Mouse (Mus musculus) small intestine, adult 2 months (tissue): ENCODE results near the gene Hcn4. TPM values are rescaled to one million over a fixed set of nuclear protein-coding genes. Genes with fewer than 3 reads are reported as not detected.

Experiments
- H3K27ac ChIP-seq: fragments of 200-500 bp; 2 replicates; pipeline ENCODE4 v1.5.1; 2012; ENCODE audit warnings: low read depth, low read length, control low read depth, inconsistent platforms; ENCODE audit not compliant: insufficient read depth
- H3K27me3 ChIP-seq: fragments of 200-500 bp; 2 replicates; pipeline ENCODE4 v1.6.1; 2012; ENCODE audit warnings: mild to moderate bottlenecking, moderate library complexity, low read length, inconsistent platforms; ENCODE audit not compliant: control insufficient read depth, insufficient read depth
- H3K36me3 ChIP-seq: fragments of 200-500 bp; 2 replicates; pipeline ENCODE4 v1.6.1; 2012; ENCODE audit warnings: mild to moderate bottlenecking, low read length, control low read depth, inconsistent platforms; ENCODE audit not compliant: control insufficient read depth, insufficient read depth
- H3K4me1 ChIP-seq: fragments of 200-500 bp; 2 replicates; pipeline ENCODE4 v1.6.1; 2012; ENCODE audit warnings: low read length, inconsistent platforms, mixed read lengths; ENCODE audit not compliant: control insufficient read depth, insufficient read depth, insufficient read length
- H3K4me3 ChIP-seq: fragments of 200-500 bp; 2 replicates; pipeline ENCODE4 v1.5.1; 2012; ENCODE audit warnings: low read depth, mild to moderate bottlenecking, control low read depth, inconsistent platforms, low read length, moderate library complexity
- CTCF ChIP-seq: fragments of 200-500 bp; IDR thresholded peaks from 2 replicates; pipeline ENCODE4 v1.5.1; 2012; ENCODE audit warnings: low read depth, mild to moderate bottlenecking, control low read depth, inconsistent platforms, low read length, moderate library complexity, mixed read lengths; ENCODE audit not compliant: insufficient replicate concordance, insufficient read length; ENCODE audit errors: extremely low read depth
- POLR2A ChIP-seq: fragments of 200-500 bp; IDR thresholded peaks from 2 replicates; pipeline ENCODE4 v1.6.1; 2012; ENCODE audit warnings: low read depth, mild to moderate bottlenecking, control low read depth, inconsistent platforms, low read length, moderate library complexity
- WGBS: fragments of 180-500 bp; shearing (Covaris S2); methylation state at CpG from one replicate; pipeline ENCODE4 v1.1.7; 2018; 5-methylcytosine and 5-hydroxymethylcytosine counted together
- polyA plus RNA-seq: library from polyadenylated mRNA; depleted of rRNA; stranded (reverse); fragments of >200 nt; gene quantifications from 2 replicates; pipeline ENCODE4 v1.2.3, GENCODE M21; 2012

Gene Hcn4
- polyA plus RNA-seq, 1 experiment, result 1.2 TPM

DNA sequence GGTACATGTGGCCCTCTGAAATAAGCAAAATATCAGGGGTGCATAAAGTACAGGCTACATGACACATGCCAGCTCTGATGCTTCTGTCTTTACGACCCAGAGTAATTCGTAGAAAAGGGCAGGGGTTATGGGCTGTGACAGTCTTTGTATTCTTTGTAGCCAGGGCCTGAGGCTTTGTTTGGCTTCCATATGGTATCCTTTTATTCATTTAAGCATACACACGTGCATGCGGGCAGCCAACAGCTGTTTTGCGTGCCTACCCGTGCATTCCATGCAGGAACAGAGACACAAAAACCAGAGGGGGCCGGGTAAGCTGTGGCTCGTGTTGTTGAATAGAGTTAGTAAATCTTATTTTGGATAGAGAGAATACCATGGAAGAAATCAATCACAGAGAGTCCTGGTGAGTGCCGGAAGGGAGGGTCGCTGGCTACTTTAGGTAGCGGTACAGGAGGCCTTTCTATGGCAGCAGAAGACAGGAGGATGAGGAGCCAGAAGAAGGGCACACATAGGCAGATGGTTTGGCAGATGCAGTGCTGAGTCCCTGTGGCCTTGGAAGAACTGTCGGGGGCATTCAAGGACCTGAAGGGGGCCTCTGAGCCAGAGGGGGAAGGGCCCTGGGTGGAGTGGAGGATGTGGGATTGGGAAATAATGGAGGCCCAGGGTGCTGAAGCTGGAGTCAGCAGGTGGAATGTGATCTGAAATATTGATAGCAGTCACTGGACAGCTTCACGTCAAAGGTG, 26.5 kb downstream of the Hcn4 start:
- Histone ChIP-seq H3K4me3 (no peak overlapping the region), H3K27ac (no peak overlapping the region), H3K27me3 (no peaks in the 10 kb centered on the region), H3K36me3 (no peaks in the 10 kb centered on the region), H3K4me1 (no peaks in the 10 kb centered on the region)
- 70% methylated on average over 13 of the region's 13 CpGs for WGBS
- no peak for TF ChIP-seq POLR2A
- no peak for TF ChIP-seq CTCF

DNA sequence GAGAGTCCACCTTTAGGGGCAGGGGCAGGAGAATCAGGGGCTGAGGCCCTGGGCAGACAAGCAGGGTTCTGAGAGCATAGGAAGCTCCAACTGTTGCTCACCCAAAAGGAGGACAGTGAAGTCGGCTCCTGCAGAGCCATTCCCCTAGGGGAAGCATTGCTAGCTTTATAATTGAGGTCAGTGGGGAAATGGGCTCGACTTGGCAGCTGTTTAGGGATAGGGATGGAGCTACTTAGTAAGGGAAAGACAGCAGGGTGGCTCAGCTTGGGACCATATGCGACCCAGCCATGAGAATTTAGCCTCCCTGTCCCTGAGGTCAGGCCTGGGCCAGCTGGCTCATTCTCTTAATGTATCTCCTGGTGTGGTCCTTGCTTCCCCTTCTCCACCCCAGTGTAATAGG, 31.7 kb downstream of the Hcn4 start:
- no peak overlapping the region for H3K4me3 ChIP-seq
- 55% methylated on average over 3 of the region's 3 CpGs for WGBS
- no peak overlapping the region for H3K27ac ChIP-seq
- TF ChIP-seq POLR2A (no peak), CTCF (no peak)
- peaks cover 6% of the 10 kb centered on the region for H3K27me3 ChIP-seq
- no peaks in the 10 kb centered on the region for H3K36me3 ChIP-seq
- no peaks in the 10 kb centered on the region for H3K4me1 ChIP-seq

DNA sequence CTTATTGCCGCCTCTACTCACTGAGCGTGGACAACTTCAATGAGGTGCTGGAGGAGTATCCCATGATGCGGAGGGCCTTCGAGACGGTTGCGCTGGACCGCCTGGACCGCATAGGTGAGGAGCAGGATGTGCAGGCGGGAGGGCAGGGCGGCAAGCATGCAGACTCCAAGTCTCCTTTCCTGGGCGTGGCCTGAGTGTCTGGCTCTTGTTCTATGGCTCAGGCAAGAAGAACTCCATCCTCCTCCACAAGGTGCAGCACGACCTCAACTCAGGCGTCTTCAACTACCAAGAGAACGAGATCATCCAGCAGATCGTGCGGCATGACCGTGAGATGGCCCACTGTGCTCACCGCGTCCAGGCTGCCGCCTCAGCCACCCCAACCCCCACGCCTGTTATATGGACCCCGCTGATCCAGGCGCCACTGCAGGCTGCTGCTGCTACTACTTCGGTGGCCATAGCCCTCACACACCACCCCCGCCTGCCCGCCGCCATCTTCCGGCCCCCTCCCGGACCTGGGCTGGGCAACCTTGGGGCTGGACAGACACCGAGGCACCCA, 35.9 kb downstream of the Hcn4 start:
- no peak overlapping the region for H3K4me3 ChIP-seq
- no peak overlapping the region for H3K27ac ChIP-seq
- 31% methylated on average over 30 of the region's 30 CpGs for WGBS
- no peaks in the 10 kb centered on the region for H3K36me3 ChIP-seq
- no peaks in the 10 kb centered on the region for H3K4me1 ChIP-seq
- peaks cover 6% of the 10 kb centered on the region for H3K27me3 ChIP-seq
- TF ChIP-seq CTCF (no peak), POLR2A (no peak)

DNA sequence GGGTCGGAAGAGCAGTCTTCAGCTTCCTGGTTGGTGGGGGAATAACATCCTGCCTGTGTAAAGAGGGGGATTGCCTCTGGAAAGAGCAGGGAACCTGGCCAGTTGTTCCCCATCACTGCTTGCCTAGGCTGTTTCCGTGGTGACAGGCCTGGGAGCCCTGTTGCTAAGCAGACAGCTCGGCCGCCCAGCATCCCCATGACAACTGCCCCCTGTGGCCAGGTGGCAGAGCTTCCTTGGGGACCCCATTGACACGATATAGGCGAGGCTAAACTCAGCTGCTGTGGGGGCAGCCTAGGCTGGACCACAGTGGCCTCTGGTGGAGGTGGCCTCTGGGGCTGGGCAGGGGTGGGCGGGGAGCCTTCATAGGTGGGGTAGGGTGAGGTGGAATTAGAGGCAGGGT, 40.6 kb downstream of the Hcn4 start:
- no peaks in the 10 kb centered on the region for H3K36me3 ChIP-seq
- no peak overlapping the region for H3K4me3 ChIP-seq
- TF ChIP-seq POLR2A, result no peak
- TF ChIP-seq CTCF, result no peak
- H3K4me1 ChIP-seq, result no peaks in the 10 kb centered on the region
- H3K27me3 ChIP-seq, result peaks cover 6% of the 10 kb centered on the region
- 34% methylated on average over 7 of the region's 7 CpGs for WGBS
- H3K27ac ChIP-seq, result no peak overlapping the region

DNA sequence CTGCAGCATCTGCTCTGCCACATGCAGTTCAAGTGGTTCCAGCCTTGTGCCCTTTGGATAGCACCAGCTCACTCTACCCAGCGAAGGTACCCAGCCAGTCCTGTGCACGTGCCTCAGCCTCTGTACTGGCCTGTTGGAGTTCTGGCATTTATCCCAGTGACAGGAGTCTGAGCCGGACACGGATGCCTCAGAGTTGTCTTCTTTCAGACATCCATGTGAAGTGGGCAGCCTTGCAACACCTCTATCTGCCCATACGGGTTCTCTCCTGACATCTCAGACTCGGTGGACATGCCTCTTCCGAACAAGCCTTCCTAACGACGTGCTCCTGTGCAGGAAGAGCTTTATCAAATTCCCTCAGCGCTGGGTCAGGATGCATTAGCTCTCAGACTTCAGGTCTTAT, 47.9 kb downstream of the Hcn4 start:
- H3K4me1 ChIP-seq, result no peaks in the 10 kb centered on the region
- no peak overlapping the region for H3K27ac ChIP-seq
- H3K27me3 ChIP-seq, result no peaks in the 10 kb centered on the region
- TF ChIP-seq CTCF (no peak), POLR2A (no peak)
- WGBS, result 72% methylated on average over 10 of the region's 10 CpGs
- peaks cover 7% of the 10 kb centered on the region for H3K36me3 ChIP-seq
- no peak overlapping the region for H3K4me3 ChIP-seq

DNA sequence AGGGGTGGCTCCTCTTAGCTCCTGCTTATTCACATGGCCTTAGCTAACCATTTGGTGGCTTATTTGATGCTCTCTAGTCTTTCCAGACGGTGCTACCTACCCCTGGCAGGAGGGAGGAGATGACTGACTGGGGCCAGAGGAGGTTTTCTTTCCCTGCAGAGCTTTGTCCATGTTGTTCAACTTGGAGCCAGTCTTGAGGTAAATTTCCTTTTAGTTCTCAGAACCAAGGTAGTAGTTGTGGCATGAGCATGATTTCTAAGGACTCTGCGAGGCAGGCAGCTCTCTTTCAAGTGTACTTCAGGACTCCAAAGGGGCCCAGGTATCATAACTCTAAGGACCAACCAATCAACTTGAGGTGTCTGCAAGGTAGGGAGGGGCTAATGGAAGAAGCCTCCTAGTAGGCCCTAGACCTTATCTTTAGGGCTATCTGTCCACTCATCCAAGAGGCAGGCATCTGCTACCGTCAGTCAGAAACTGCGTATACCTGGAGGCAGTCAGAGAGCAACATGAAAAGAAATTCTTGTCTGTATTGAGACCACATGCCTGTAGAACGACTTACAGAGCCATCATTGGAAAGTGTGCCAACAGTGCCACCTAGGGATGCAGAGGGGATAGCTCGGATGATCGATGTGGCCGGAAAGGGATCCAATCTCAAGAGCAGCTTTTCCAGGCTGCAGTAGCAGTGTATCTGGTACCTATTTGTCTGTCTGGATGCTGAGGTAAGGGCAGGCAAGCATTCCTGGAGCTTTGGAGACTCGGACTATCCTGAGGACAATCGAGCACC, 50.5 kb downstream of the Hcn4 start:
- TF ChIP-seq POLR2A (no peak), CTCF (peak; percentile 61; the same call in 1 of the 2 replicates)

DNA sequence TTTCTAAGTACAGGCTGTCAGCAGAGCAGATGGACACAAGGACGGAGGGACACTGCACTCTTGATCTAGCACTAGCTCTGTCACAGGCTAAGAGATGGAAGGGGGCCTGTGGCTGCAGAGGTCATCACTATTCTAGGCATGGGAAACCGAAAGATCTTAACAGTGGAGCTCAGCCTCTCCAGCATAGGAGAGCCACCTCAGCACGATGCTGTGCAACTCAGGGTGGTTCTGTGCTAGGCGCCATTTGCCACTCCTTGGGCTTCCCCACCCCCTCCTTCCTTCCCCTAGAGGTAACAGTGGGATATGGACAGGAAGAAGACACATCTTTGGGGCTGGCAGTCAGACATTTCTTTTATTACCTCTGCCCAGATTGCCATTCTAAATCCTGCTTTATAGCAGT, 51.1 kb downstream of the Hcn4 start:
- Histone ChIP-seq H3K27ac (no peak overlapping the region), H3K36me3 (peaks cover 22% of the 10 kb centered on the region), H3K27me3 (no peaks in the 10 kb centered on the region), H3K4me3 (no peak overlapping the region), H3K4me1 (no peaks in the 10 kb centered on the region)
- TF ChIP-seq POLR2A, result no peak
- no peak for TF ChIP-seq CTCF
- 89% methylated on average over 4 of the region's 4 CpGs for WGBS

More for the DNA sequence above, 50.5 kb downstream of the Hcn4 start:
- H3K27ac ChIP-seq, result no peak overlapping the region
- WGBS, result 47% methylated on average over 10 of the region's 10 CpGs
- H3K27me3 ChIP-seq, result no peaks in the 10 kb centered on the region
- H3K36me3 ChIP-seq, result peaks cover 20% of the 10 kb centered on the region
- H3K4me3 ChIP-seq, result no peak overlapping the region
- H3K4me1 ChIP-seq, result no peaks in the 10 kb centered on the region
